ENCODE assay signal across 11 mouse cellular contexts in the genomic region with DNA sequence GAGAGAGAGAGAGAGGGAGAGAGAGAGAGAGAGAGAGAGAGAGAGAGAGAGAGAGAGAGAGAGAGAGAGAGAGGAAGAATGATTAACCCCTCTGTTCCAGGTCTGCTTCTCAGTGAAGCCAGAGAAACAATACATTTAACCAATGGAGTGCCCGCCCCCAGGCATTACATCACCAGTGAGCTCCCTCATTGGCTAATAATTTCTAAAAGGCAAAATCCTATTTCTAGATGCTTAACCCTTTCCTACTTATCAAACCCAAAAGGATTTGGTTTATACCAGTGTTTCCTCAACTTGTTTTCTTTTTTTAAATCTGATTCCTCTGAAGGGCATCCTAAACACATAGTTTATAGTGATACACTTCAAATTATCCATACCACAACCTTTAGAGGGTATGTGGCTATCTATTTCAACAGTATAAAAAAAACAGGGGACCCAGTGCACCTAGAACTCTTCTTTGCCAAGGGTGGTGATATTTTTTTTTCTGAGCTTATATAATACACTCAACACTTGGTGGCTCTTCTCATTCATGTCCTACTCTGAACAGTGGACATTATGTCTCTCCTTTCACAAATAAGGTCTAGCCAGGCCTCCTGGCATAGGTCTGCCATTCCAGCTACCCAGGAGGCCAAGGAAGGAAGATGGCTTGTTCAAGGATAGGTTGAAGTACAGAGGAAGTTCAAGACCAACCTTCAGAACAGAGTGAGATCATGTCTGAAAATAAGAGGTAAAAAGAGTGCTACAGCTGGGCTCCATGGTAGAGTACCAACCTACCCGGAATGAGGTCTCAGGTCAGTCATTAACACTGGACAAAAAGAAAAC. TPM values are rescaled to one million over a fixed set of nuclear protein-coding genes. Genes with fewer than 3 reads are reported as not detected.
DNase-seq lines count a peak whose midpoint lies in the region; ATAC-seq and TF ChIP-seq lines count a peak whose summit lies in the region.
"Had no signal": no experiment of that assay in that cellular context is flagged by ENCODE, and none has a peak within 500 bp of the region (broad histone marks: within the 10 kb centered on the region; RNA-seq: fewer than 3 reads in every experiment).

No protein-coding gene starts in this region.

- no peak for TF ChIP-seq EP300 in liver, postnatal 0 days (IDR thresholded peaks at IDR 0.05; ENCODE audit: low read depth)

- intact Hi-C loops in left cerebral cortex, postnatal 10 days (cut with DNase I), result no loop called here

- WGBS in forebrain, embryonic 11.5 days, result 46% methylated on average over 2 of the region's 2 CpGs
- WGBS in olfactory bulb, adult 2 months, result 43% methylated on average over 2 of the region's 2 CpGs
- WGBS in liver, postnatal 0 days (ENCODE audit: insufficient replicate concordance), result 41% methylated on average over 2 of the region's 2 CpGs

- H3K9me3 ChIP-seq in forebrain, embryonic 11.5 days (ENCODE audit: control insufficient read depth, low read length), result no peaks in the 10 kb centered on the region
- no peaks in the 10 kb centered on the region for H3K9me3 ChIP-seq in liver, postnatal 0 days (ENCODE audit: low read length)
- H3K9me3 ChIP-seq: megakaryocyte, embryonic 14.5 days had no signal

- peak; percentile 48 to 49 for DNase-seq in layer of hippocampus, adult 2 months (ENCODE audit: low spot score in 2 of 2)
- DNase-seq in layer of hippocampus, adult 9-10 months (ENCODE audit: low spot score), result no peak
- peak; percentile 68 for DNase-seq in forebrain, embryonic 11.5 days (ENCODE audit: low spot score)
- peak; percentile 60 to 63 for DNase-seq in left cerebral cortex, postnatal 10 days (ENCODE audit: extremely low spot score in 1 of 2, low spot score in 2 of 2)
- DNase-seq in spleen, postnatal 10 days (ENCODE audit: low spot score in 2 of 2), result no peak
- DNase-seq in liver, postnatal 0 days, result no peak
- DNase-seq: cerebellum, adult 11 months; heart, postnatal 4 days had no signal

- peak overlapping the region; percentile 78 for H3K27ac ChIP-seq in layer of hippocampus, adult 2 months
- no peak overlapping the region for H3K27ac ChIP-seq in forebrain, embryonic 11.5 days (ENCODE audit: low read depth, low read length)
- H3K27ac ChIP-seq in olfactory bulb, adult 2 months (ENCODE audit: insufficient read depth, low read depth, low read length), result peak overlapping the region; percentile 84
- H3K27ac ChIP-seq in liver, postnatal 0 days (ENCODE audit: low read depth), result no peak overlapping the region

- H3K27me3 ChIP-seq in forebrain, embryonic 11.5 days (ENCODE audit: control insufficient read depth, insufficient read depth, low read length), result no peaks in the 10 kb centered on the region
- H3K27me3 ChIP-seq in liver, postnatal 0 days (ENCODE audit: insufficient read depth, low read length), result no peaks in the 10 kb centered on the region

- H3K4me2 ChIP-seq in forebrain, embryonic 11.5 days (ENCODE audit: low read depth, low read length, severe bottlenecking), result peak overlapping the region; percentile 54; the same call in 1 of the 2 replicates
- no peak overlapping the region for H3K4me2 ChIP-seq in liver, postnatal 0 days (ENCODE audit: low read depth, low read length)

- TF ChIP-seq CTCF in layer of hippocampus, adult 2 months (conservative IDR thresholded peaks at IDR 0.05), result no peak
- TF ChIP-seq CTCF in olfactory bulb, adult 2 months (IDR thresholded peaks at IDR 0.05; ENCODE audit: insufficient read depth, low read depth, low read length), result no peak
- no peak for TF ChIP-seq CTCF in liver, postnatal 0 days (IDR thresholded peaks at IDR 0.05; ENCODE audit: low read depth)

- H3K4me1 ChIP-seq in forebrain, embryonic 11.5 days (replicated peaks; ENCODE audit: control insufficient read depth, insufficient read depth, low read length), result peaks cover 5% of the 10 kb centered on the region; the same call in 1 of the 2 replicates
- peaks cover 10% of the 10 kb centered on the region for H3K4me1 ChIP-seq in olfactory bulb, adult 2 months (ENCODE audit: control insufficient read depth, insufficient read depth, low read length)
- H3K4me1 ChIP-seq in liver, postnatal 0 days (ENCODE audit: insufficient read depth), result no peaks in the 10 kb centered on the region
- H3K4me1 ChIP-seq: megakaryocyte, embryonic 14.5 days had no signal

- peak; percentile 89 for ATAC-seq in forebrain, embryonic 11.5 days (replicated peaks; ENCODE audit: low FRiP score)
- ATAC-seq in activated CD4-positive, CD25-positive, alpha-beta regulatory T cell, adult 4 months, result no peak
- no peak for ATAC-seq in liver, postnatal 0 days

- no peak overlapping the region; the same call in 1 of the 2 replicates for H3K4me3 ChIP-seq in layer of hippocampus, adult 2 months
- H3K4me3 ChIP-seq in forebrain, embryonic 11.5 days (ENCODE audit: low read depth, low read length), result peak overlapping the region; percentile 31
- H3K4me3 ChIP-seq in olfactory bulb, adult 2 months (ENCODE audit: insufficient read depth, low read depth, low read length), result no peak overlapping the region
- no peak overlapping the region for H3K4me3 ChIP-seq in liver, postnatal 0 days (ENCODE audit: low read depth, low read length)
- H3K4me3 ChIP-seq: megakaryocyte, embryonic 14.5 days had no signal

- H3K9ac ChIP-seq in forebrain, embryonic 11.5 days (ENCODE audit: low read length), result peak overlapping the region; percentile 61
- no peak overlapping the region for H3K9ac ChIP-seq in liver, postnatal 0 days (replicated peaks)

- no peak for TF ChIP-seq POLR2A in olfactory bulb, adult 2 months (IDR thresholded peaks at IDR 0.05; ENCODE audit: insufficient read depth, low read depth, low read length)

- no peaks in the 10 kb centered on the region for H3K36me3 ChIP-seq in forebrain, embryonic 11.5 days (ENCODE audit: control insufficient read depth, insufficient read depth, low read length)
- no peaks in the 10 kb centered on the region for H3K36me3 ChIP-seq in liver, postnatal 0 days (replicated peaks; ENCODE audit: insufficient read depth, low read length)

RNA-seq across cellular contexts. Expression of a gene that starts 6.4 kb away (rescaled TPM):
- total RNA-seq in layer of hippocampus, adult 2 months (2021), result 10 to 100 TPM; 21.1 to 22.2 TPM
- 6.9 and 7.1 TPM in 2 replicates for polyA plus RNA-seq in forebrain, embryonic 11.5 days (2014; fragmentation: Nextera tagmentation; extraction: Ambion mirVana)
- total RNA-seq in left cerebral cortex, postnatal 10 days (2021), result 10 to 100 TPM; 42.1 to 46.0 TPM
- polyA plus RNA-seq in olfactory bulb, adult 2 months (2012; ENCODE audit: insufficient read depth, insufficient read length, low replicate concordance, missing spikeins), result not detected in 2 replicates
- polyA plus RNA-seq in activated CD4-positive, CD25-positive, alpha-beta regulatory T cell, adult 4 months (2017; shearing (Covaris generic)), result under 1 TPM in 1 of 2 experiments, not detected in 1; 0.26 TPM
- 0.20 and 0.25 TPM in 2 replicates for polyA plus RNA-seq in liver, postnatal 0 days (2015; fragmentation: Nextera tagmentation; extraction: Ambion mirVana)

Comparison
In these comparisons a context has a peak if more than half of its experiments do, and no peak if none do; other contexts are left out.
1. DNase-seq: peak in layer of hippocampus, adult 2 months (2 of 2), forebrain, embryonic 11.5 days (single experiment) and left cerebral cortex, postnatal 10 days (2 of 2); none in layer of hippocampus, adult 9-10 months (single experiment), spleen, postnatal 10 days (0 of 2) and liver, postnatal 0 days (single experiment).
2. H3K27ac ChIP-seq: peak in layer of hippocampus, adult 2 months (single experiment) and olfactory bulb, adult 2 months (single experiment); none in forebrain, embryonic 11.5 days (single experiment) and liver, postnatal 0 days (single experiment).